Mouse (Mus musculus) layer of hippocampus, postnatal 25 days (tissue): ENCODE results near the gene Alkbh7. TPM values are rescaled to one million over a fixed set of nuclear protein-coding genes. Genes with fewer than 3 reads are reported as not detected.

ENCODE experiments used
- DNase-seq, 2 experiments: peaks; one replicate each; pipeline ENCODE4 v3.0.0; 2022; ENCODE audit warnings: mixed read lengths in 2 of 2, low spot score in 1 of 2; ENCODE audit errors: extremely low spot score in 1 of 2
- total RNA-seq, 2 experiments: library from RNA; stranded (reverse); gene quantifications; 2 replicates each; pipeline ENCODE4 v1.2.3; 2021

The Alkbh7 gene
- total RNA-seq, 2 experiments from 2014 or later = 22.8 to 24.1 TPM

DNA sequence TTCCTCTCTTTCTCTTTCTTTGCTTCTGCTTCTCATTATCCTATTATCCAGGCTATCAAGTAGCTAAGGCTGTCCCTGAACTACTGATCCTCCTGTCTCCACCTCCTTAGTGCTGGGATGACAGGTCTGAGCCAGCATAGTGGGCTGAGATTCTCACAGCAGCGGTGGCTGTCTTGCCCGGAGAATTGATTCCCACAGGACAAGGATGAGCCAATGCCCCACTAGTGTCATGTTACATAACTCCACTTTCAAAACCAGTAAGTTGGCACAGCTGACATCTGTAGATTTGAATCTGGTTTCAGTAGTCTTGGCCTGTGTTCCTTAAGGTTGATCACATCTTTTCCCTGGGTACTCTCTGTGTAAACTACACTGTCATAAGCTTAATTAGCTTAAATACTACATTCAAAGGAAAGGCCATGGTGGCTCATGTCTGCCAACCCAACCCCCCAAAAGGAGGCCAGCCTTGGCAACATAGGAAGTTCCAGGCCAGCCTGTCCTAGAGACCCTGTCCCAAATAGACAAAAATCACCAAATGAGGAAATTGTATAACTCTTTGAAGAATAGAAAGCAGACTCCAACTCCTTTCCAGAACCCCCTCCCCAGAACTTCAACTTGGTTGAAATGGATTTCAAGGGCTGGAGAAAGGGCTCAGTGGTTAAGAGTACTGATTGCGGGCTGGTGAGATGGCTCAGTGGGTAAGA is 10.9 kb upstream of the Alkbh7 start:
- no peak for DNase-seq

DNA sequence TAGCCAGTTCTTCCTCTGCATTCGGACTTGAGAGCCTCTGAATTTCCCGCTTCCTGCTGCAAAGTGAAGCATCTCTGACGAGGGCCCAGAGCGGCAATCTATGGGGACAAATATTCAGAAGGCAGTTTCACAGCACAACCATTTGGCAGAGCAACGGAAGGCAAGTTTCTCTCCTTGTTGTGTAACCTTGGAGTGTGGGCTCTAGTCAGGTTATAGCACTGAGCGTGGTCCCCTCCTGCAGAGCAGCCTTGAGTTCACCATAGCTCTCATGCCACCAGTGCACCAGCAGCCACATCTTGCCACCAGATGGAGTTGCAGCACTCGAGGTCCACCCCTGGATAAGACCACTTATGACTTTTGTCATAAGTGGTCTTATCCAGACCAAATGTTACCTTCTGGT is 8.7 kb upstream of the Alkbh7 start:
- no peak for DNase-seq

DNA sequence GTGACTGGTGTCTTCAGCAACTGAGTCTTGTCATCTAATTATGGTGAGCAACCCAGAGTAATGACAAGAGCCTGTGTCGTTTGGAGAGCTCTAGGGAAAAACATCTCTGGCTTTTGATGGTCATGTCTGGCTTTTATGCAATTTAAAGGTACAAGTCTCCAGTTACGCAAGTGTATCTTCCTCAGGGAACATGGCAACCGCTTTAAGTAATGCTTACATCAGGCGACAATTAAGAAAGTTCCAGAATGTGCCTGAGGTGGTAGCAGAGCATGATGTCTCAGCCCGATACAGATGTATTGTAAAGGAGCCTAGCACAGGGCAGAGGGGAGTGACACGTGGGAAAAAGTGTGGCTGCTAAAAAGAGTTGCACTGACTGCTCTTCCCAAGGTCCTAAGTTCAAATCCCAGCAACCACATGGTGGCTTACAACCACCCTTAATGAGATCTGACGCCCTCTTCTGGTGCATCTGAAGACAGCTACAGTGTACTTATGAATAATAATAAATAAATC is 8.2 kb upstream of the Alkbh7 start:
- DNase-seq = no peak

DNA sequence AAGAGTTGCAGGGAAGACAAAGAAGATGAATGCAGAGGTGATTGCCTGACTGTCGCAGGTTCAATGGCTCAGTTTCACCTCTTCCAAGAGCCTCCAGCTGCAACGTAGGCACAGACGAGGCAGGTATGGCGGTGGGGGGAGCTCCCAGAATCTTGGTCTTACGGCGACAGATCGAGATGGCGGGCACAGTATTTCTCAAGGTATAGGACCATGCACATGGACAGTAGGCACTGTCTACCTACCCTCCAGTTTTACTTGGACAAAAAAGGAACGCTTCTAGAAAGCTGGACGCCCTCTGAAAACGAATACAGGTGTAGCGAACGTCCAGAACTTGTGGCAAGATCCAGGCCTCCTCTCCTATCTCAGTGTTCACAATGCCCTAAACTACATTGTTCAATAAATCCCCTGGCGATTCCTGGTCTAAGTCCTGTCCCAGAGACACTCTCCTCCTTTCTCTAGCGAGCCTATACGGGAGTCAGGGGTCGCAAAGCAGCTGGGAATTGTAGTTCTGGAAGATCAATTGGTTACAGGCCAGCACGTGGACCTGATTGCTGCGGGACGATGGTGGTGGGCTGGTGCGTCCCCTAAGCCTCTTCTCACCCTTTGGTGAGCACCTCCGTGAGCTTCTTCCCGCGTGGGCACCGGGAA is 7.5 kb upstream of the Alkbh7 start:
- peak in 1 of 2 experiments; percentile 56 for DNase-seq

DNA sequence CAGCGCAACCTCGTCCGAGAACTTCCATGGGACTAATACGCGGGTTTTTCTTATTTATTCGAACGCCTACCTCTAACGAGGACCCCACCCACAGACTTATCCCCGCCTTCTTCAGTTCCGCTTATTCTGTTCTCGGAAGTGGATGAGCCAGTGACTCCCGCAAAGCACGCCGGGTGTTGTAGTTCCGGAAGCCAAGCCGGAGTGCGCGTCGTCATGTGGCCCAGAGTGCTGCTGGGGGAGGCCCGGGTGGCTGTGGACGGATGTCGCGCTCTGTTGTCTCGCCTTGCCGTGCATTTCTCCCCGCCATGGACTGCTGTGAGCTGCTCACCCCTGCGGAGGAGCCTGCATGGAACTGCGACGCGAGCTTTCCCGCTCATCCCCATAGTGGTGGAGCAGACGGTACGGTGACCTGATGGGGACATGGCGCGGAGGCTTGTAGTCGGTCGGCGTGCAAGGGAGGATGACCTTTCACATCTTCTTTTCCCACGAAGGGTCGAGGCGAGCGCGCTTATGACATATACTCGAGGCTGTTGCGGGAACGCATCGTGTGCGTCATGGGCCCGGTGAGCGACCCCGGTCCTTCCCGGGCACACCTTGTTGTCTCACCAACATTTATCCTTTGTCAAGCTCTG is 6.9 kb upstream of the Alkbh7 start, which contains the start of gene Clpp:
Gene Clpp (plus strand): TSS at position 191 of the 632 bp plus-strand sequence.
- DNase-seq = peak; percentile 80 to 86

DNA sequence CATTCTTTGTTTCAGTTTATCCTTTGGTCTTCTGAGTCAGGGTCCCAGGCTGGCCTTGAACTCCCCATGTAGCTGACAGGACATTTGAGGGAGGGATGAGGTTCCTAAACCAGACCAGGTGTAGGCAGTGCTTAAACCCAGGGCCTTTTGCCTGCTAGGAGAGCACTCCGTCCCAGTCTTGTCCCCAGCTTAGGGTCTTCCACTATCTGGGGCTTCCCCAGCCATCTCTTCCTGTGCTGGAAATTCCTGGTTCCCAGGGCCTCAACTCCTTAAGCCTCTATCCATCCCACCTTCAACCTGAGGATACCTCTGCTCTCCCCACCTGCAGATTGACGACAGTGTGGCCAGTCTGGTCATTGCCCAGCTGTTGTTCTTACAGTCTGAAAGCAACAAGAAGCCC is 6.2 kb upstream of the Alkbh7 start:
- peak in 1 of 2 experiments; percentile 4 for DNase-seq

DNA sequence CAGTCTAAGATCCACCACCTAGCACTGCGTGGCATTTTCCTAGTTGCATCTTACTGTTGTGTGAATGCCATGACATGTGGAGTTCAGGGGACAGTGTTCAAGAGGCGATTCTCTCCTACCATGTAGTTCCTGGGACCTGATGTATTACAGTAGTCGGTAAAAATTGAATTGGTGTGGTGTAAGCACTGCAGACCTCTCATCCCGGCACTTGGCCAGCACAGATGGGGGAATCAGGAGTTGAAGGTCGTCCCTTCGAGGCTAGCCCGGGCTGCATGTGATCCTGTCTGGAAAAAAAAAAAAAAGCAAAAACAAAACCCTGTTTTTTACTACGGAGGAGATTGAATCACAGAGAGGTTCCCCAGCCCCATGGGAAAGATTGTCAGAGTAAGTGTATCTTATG is 2.1 kb upstream of the Alkbh7 start:
- no peak for DNase-seq

DNA sequence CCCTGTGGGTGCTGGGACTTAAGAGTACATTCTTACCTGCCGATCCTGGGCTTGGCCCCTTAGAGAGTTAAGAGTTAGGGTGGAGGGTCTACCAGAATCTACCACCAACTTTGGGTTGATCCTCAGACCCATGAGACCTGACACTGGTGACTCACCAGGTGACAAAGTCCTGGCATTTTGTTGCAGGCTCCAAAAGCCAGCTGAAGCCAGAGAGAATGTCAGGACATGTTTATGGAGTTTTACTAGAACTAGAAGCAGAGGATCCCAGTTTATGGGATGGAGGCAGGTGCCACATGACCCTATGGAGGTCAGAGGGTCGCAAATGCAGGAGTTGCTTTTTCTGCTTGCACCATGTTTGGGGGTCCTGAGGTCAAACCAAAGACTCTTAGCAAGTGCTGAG is 633 bp upstream of the Alkbh7 start:
- no peak for DNase-seq

DNA sequence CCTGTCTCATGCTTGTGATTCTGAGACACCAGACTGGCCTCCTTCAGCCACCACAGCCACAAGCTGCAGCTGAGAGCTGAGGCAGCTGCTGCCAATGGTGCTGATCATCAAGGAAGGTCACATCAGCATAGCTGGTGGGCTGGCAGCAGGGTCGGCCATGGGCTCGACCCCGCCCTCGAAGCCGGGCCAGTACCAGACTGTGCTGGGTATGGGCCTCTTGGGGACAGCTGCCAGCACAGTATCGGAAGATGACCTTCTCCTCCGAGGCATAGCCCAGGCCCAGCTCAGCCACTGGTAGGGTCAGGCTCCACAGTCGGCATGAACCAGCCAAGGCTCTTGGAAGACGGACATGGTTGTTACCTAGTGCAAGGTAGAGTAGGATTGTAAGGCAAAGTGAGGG is 2.3 kb downstream of the Alkbh7 start:
- DNase-seq = no peak

DNA sequence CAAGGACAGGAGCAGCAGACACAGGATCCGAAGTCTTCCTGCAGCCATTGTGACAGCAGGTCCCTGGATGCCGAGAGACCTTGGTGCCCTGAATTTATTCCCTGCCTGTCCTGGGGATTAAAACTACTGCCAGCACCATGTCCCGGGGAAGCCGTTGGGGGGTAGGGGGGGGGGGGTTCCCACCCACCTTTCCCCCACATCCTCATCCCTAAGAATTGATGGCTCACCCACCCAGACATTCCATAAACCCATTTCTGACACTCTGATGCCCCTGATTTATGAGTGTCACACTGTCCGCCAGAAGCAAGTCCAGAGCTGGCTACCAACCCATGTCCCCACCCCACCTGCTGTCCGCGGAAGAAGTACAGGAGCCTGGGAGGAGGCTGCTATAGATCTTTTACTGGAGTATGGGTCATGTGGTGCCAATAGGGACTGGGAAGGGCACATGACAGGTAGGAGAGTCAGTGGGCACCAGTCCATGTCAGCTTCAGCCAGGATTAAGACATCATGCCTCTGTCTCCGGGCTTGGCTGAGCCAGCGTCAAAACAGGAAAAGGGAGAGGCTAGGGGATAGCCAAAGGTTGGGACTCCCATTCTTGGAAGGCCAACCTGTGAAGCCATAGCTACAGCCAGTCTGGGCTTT is 3.0 kb downstream of the Alkbh7 start, which contains the start of gene Pspn:
Gene Pspn (minus strand): TSS at position 51 of the 642 bp plus-strand sequence.
- DNase-seq = no peak

DNA sequence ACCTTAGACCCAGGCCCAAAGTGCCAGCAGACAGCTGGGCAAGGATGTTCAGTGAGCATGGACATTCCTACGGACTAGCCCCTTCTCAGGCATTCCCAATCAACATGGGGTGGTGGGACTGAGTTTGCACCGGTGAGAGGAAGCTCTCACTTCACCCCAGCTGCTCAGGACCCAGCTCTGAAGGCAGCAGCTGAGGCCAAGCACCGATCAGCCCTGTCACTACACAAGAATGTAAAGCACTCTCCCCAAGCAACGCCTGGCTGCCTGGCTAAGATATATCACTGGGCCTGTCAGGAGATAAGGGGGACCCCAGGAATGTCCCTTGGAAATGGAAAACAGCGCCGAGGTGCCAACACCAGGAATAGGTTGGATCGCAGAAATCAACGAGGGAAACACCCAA is 4.1 kb downstream of the Alkbh7 start:
- no peak for DNase-seq

DNA sequence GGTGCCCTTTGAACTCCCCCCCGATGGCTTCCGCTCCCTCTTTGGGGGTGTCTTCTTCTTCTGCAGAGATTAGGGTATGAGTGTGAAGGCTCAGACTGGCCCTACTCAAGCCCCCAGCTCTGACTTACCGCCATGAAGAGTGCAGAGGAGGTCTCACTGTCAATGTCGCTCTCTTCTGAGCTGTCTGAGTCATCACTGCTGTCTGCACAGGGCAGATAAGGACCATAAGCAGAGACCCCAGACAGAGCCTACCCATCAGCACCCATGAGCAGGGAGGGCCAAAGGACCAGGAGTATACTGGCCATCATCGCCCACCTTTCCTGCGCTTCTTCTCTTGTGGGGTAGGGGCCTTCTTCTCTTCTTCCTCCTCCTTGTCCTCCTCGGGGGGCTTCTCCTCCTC is 6.9 kb downstream of the Alkbh7 start:
- DNase-seq = no peak

DNA sequence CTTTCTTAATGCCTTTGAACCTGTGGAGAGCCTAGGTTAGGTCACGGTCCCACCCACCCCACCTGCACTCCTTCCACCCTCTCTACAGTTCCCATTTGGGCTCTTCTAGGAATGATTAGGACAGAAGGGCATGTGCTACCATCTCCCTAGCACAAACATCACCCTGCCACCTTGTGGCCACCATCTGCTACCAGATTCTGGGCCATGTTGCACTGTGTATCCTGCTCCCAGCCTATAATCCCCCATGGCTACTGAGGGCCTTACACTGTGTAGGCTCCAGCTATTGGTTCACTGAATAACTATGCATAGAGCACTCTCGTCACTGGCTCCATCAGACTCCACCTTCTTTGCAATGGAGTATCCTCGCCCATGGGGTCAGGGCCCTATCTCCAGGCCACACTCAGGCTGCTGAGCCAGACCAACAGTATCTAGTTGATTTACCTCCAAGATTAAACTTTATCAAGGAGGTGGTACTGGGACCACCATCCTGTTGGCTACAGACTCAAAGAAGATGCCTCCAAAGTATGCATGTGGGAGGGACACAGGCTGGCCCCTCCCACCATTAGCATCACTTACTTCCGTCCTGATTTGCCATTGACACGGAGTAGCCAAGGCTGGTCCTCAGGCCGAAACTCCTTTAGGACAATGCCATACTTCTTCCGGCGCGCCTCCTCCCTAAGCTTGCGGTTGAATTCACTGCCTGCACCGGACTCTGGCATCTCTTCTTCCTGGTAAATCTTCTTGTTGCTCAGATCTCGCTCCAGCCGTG is 10.2 kb downstream of the Alkbh7 start:
- DNase-seq = no peak

DNA sequence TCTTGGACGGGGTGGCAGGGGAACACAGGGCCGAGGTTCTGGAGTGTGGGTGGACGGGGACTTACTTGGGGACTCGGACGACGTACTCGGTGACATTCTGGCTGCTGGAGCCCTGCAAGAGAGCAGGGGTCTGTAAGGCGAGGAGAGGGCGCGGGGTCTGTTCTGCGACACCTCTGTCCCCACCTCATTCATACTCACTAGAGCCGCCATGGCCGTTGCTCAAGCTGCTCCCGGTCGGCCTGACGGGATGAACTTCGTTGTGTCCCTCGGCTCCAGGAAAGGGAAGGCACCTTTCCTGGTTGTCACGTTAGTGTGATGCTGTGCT is 13.7 kb downstream of the Alkbh7 start:
- no peak for DNase-seq

DNA sequence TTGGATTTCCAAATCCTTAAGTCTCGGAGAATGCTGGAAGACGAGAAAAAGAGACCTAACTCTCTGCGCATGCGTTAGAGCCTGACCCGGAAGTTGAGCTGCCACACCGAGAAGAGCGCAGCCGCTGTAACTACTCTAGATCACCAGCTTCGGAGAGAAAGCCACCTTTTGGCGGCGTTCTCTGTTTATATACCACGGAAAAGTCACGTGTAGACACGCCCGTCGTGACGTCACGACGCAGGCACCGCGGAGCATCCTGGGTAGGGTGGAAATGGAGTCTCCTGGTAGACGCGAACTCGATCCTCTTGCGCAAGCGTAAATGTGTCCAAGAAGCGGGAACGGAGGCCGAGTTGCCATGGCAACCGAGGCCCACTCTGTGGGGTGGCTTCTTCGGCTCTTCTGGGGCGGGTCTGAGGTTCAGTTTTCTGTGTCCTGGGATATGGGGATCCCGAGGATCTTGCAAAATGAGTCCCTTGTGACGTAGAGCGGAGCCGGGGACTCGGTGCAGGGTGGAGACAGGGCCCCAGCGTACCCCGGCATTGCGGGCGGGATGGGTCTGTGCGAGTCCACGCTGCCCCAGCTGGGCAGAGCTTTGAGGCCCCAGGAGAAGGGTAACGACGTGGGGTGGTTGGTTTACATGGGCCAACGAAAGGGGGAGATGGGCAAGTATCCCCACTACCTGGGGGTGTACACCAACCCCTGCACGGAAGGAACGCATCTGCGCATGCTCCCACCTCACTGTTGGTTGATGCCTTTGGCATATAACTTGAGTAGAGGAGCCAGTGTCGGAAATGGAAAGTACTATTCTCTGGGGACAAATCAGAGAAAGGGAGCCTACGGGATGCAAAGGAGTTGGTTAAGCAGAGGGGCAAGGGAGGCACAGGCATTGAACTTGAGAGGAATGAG is 14.3 kb downstream of the Alkbh7 start, which contains the start of the genes Gtf2f1 and Gm17949:
Gene Gtf2f1 (minus strand): TSS at position 53 of the 906 bp plus-strand sequence.
Gene Gm17949 (plus strand): TSS at position 234 of the 906 bp plus-strand sequence.
- DNase-seq = peak; percentile 86 to 87

DNA sequence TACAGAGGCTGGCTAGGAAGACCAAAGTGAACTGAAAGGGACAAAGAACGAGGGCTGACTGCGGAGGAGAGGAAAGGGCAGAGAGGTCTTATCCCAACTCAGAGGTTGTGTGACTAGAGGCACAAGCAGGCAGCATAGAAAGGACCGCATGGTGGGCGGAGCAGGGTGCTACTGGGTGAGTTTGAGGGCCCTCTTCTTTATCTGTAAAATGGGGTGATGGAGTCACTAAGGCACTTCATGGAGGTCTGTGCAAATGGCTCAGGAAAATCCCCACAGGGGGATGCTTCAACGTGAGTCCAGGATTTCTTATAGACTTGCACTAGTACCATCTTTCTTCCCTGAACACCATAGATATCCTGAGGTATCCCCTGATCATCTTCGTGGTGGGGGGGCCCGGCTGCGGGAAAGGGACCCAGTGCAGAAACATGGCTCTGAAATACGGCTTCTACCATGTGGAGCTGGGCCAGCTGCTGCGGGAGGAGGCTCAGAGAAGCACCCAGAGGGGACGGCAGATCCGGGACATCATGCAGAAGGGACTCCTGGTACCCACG is 15.2 kb downstream of the Alkbh7 start:
- DNase-seq = no peak

DNA sequence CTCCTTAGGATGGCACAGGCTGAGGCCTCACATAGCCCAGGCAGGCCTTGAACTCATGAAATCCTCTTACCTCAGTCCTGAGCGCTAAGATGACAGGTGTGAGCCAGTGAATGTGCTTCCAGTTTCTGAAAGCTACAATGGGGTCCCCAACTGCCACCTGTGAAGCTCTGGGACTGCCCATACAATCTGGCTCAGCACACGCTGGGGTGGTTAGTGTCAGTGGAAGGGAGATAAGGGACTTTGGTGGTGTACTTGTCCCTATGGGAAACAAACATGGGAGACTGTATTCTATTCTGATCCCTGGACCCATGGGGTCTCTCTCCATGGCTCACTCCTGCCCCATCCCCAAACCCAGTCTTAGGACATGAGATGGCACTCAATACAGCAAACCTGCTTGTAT is 22.6 kb downstream of the Alkbh7 start:
- DNase-seq = no peak

DNA sequence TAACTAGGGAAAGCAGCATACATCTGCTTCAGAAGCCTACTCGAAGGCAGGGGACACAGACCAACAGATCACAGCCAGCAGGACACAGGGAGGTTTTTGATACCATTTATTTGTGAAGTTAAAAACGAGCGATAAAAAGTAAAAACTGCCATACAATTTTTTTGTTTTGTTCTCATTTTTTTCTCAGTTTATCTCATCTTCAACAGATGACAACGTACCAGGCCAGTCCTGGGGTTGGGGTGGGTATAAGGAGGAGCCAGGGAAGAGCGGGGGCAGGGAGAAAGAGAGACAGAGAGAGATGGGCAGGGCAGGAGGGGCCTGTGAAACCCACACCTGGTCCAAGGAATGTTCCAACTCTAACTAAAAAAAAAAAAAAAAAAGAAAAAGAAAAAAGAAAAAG is 23.8 kb downstream of the Alkbh7 start:
- DNase-seq = no peak

DNA sequence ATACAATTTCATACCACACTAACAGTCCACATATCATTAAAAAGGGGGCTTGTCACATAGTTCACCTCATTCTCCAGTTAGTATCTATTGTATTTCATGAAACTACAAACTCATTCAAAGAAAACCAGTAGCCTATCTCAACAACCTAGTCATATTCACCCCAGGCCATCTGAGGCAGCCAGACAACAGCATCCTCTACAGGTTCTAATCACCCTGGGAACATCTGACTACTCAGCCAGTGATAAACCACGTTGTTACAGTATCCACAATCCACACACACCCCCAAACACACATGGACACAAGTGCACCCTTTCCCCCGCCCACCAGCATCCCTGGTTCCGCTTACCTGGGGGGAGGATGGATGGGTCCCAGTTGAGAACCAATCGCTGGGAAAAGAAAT is 30.3 kb downstream of the Alkbh7 start:
- no peak for DNase-seq
